Mouse (Mus musculus): ENCODE results near the gene Hinfp. TPM values are rescaled to one million over a fixed set of nuclear protein-coding genes. Genes with fewer than 3 reads are reported as not detected.
A peak's percentile ranks its signal among the peaks of the same experiment; 100 is the strongest.
"Not testable (repeated sequence)": the region's sequence is repeated elsewhere in the genome, so short reads cannot be mapped to it uniquely, and the experiment has no call there.

Gene Hinfp
- total RNA-seq, 2 experiments from 2014 or later, result 8.1 TPM

DNA sequence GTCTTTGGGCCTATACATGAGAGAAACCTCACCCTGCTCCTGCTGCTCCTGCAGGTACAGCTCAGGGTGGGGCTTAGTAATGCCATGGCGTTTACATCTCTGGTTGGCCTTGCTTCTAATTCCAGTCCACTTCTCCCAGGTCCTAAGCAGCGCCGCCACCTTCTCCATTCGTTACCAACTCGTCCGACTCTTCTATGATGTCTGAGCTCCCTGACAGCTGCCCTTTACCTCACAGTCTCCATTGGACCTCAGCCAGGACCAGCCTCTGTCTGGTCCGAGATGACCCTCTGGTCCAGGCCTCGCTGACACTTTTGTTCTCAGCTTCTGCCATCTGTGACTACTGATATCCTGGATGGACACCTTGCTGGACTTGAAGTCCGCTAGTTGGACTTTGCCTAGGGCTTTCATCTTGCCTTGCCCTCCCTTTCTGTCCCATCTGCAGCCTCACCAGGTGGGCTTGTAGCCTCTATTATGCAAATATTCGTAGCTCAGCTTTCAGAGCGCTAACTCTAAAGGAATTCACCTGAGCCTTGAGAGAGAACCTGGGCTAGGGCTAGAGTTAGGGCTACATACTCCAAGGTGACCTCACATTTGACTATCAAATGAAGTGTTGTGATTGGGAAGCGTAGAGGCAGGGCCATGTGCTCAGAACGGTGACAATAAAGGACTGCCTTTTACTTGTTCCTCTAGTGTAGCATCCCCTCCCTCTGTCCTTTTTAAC, 27.6 kb upstream of the Hinfp start:
- no peak for DNase-seq

DNA sequence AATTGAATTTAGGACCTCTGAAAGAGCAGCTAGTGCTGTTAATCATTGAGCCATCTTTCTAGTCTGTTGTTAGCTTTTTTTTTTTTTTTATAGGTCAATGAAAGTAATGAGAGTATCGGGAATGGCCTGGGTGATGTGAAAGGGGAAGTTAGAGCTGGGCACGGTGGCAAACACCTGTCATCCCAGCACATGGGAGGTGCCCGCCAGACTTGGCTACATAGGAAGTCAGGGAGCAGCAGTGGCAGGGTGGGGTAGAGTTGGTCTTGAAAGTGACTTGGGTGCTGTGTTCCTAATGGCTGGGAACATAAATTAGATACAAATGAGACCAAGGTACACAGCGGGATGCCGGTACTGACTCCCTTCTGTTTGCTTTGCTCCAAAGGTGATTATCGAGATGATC, 25.3 kb upstream of the Hinfp start:
- no peak for DNase-seq

DNA sequence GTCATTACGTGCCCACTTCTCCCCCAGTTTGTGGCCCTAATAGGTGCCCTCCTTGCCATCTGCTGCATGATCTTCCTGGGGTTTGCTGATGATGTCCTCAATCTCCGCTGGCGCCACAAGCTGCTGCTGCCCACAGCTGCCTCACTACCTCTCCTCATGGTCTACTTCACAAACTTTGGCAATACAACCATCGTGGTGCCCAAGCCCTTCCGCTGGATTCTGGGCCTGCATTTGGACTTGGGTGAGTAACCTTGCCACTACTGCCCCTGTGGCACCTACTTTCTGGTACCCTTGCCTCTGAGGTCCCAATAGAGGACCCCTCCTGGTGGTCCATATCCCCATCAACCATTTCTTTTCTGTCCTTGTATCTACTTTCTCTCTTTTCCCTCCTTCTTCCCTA, 22.5 kb upstream of the Hinfp start:
- DNase-seq, result no peak

DNA sequence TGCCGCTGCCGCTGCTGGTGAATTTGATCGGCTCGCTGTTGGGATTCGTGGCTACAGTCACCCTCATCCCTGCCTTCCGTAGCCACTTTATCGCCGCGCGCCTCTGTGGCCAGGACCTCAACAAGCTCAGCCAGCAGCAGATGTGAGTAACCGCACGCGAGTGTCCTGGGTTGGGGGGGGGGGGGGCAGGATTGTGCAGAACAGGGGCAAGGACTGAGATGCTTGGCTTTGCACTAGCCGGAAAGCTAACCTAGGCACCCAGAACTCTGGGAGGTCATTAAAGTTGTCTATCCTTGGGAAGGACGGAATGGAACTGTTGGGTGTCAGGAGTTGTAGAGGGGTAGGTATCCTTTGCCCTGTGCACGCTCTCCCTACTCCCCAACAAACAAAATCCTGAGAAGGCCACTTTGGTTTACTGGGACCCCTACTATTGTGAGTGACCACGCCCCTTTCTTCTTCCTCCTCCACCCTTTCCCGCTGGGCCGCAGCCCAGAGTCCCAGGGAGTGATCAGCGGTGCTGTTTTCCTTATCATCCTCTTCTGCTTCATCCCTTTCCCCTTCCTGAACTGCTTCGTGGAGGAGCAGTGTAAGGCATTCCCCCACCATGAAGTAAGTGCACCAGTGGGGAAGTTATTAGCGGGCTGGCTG, 21.7 kb upstream of the Hinfp start:
- DNase-seq, result peak; percentile 70 to 81

DNA sequence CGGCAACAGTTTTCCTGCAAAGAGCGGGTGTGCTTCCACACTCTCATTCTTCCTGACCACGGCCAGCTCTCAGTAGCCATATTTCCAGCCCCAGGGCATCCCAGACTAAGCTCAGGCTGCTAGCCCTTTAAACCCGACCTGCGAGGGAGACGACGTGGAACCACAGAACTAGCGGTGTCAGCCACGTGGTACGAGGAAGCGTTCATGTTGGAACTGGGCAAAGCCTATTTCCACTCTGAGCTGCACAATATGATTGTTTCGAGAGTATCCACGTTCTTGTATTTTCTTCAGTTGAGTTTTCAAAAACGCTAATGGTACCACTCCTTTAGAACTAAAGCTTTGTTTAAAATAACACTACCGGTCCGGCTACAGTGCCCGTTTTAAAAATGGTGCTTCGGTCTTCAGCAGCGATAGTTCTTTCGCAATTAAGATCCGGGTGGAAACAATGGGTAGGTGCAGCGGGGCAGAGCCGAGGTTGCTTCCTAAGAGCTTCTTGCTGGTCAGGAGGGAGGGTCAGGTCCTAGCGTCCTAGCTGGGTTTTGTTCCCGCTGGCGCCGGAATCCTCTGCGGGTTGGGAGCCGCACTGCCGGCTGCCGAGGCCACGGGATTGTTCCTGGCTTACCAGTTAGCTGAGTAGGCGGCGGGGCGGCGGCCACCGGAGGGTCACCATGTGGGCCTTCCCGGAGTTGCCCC, 21.0 kb upstream of the Hinfp start:
- peak; percentile 89 to 94 for DNase-seq

DNA sequence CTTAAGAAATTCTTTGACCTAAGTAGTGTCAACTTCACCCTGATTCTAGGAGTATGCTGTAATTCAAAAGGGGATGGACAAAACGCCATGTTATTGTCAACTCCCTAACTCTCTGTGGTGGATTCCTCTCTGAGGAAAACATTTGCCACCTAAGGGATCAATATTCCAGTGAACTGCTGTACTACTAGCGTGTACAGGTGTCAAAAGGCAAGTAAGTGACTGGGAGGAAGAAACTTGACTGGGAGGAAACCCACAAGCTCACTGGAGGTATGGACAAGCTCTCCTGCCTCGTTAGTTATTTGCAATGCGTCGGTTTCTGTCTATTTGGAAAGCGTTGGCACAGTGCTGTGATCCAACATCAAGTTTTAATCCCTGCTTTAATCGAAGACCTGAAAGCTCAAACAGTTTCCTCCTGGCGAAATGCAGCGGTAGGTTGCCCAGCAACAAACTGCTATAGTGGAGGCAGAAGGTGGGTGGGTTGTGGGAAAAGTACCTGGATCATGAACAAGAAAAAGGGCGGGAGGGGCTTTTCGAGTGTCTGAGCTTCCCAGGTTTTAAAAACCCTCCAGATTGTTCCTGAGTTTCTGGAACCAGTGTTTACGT, 20.4 kb upstream of the Hinfp start, which contains the start of gene Dpagt1:
Dpagt1 (plus strand) TSS at position 252 of the 603 bp plus-strand sequence.
- no peak for DNase-seq

DNA sequence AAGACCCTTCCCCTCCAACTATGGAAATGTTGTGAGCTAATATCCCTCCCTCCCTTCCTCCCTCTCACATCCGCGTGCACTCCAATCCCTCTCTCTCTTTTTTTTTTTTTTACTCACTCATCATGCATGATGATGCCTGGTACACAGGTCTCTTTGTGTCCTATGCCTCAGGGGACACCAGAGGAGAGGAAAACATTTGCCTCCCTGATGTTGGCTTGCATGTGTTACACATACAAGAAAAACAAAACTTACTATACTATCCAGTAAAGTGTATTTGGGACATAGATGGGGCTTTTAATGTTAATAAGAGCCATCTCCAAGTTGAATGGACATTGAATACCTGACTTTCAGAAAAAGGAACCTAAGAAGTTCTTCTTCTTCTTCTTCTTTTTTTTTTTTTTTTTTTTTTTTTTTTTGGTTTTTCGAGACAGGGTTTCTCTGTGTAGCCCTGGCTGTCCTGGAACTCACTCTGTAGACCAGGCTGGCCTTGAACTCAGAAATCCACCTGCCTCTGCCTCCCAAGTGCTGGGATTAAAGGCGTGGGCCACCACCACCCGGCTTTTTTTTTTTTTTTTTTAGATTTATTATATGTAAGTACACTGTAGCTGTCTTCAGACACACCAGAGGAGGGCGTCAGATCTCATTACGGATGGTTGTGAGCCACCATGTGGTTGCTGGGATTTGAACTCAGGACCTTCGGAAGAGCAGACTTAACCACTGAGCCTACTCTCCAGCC, 19.7 kb upstream of the Hinfp start:
- not testable (repeated sequence) for DNase-seq

DNA sequence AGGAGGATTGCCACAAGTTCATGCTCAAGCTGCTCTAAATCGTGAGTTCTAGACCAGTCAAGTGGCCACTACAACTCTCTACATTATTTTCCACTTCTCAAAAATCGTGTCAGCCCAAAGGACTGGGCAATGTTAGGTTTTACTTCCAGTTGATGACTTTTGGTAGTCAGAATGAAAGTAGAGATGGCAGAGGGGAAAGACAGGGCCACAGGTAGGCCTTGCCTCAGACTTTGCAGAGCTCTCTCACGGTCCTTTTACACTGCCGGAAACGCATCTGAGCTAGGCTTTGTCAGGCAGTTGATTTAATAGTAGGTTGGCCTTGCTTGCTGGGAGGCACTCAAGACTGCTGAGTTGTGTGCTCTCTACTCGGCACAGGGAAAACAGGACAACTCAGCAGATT, 18.7 kb upstream of the Hinfp start:
- DNase-seq, result no peak

DNA sequence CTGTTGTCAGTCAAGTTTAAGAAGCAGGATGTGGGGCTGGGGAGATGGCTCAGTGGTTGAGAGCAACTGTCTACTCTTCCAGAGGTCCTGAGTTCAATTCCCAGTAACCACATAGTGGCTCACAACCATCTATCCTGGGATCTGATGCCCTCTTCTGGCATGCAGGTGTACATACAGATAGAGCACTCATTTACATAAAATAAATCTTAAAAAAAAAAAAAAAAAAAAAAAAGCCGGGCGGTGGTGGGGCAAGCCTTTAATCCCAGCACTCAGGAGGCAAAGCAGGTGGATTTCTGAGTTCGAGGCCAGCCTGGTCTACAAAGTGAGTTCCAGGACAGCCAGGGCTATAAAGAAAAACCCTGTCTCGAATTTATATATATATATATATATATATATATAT, 18.2 kb upstream of the Hinfp start:
- not testable (repeated sequence) for DNase-seq

DNA sequence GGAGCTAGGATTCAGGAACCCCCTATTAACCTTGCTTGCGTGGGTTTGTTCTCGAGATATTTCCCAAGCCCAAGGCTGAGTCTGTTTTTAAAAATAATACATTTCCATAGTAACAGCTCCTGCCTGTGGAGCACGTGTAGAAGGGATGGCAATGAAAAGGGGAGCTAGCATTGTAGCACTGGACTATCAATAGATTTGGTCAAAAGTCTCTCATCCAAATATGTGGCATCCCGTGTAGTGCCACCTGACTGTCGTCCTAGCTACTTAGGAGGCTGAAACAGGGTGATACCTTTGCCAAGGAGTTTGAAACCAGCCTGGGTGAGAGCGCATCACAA, 15.3 kb upstream of the Hinfp start:
- DNase-seq, result no peak

DNA sequence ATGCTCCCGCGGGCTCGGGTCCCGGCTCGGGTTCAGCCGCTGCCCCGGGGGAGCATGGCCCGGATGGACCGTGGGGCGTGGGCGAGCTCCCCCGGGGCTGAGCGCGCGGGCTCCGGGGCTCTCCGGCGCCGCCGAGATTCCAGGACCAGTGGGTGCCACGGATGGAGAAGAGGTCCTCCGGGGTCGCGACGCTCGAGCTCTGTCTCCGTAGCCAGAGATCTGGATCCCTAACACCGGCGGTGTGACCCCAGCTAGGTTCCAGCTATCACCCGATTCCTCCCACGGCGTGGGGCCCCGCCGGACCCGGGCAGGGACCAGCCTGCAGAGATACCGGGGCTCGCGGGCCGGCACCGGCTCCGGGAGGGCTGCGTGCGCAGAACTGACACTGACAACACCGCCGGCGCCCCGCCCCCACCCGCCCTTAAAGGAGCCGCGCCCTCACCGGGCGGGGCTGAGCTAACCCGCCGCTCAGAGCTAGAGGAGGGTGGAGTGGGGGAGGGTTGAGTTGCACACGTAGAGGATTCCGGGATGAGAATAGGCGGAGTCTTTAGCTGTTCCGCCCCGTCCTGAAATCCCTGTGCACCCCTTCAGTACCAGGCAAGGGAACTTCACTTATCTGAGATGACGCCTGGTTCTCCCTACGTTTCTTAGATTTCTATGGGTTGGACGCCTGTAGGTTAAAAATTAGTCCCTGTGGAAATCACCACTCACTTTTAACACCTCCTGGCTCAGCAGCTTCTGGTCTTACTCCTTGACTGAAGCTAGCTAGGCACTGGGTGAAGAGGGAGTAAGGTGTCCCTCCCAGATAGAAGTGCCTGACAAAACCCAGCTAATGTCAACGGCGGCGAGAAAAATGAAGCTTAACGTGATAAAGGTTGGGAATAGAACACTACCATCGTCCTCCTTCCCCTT, 14.7 kb upstream of the Hinfp start, which contains the start of gene C2cd2l:
C2cd2l (minus strand) TSS at position 399 of the 912 bp plus-strand sequence.
- peak; percentile 88 to 96 for DNase-seq

DNA sequence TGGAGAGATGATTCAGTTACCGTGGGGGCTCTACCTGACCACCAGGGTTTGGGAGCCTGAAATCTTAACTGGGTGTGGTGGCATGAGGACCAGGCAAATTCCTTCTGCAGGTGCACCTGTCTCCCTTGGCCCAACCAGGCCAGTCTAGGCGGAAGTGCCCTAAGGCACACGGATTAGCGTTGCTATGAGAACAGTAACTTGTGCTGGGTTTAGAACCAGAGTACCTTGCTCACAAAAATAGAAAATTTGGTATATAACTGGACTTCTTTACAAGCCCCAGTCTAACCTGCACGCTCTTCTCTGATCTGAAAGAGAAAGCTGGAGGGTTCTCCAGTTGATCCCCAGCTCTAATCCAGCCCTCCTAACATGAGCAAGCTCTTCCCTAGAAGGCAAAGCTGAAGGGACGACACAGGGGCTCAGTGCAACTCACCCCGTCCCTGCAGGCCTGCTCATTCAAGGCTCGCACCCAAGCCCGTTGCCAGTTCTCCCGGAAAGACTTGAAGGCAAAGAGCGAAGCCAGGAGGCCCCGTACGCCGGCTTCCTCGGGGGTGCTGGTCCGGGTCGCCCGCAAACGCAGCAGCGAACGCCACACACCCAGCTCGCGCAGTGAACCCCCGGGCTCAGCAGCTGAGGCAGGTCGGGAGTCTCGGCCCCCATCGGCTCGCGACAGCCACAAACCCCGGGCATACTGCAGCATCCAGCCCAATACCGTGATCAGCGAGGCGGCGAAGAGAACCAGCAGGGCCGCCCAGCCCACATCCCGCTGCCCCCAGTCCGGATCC, 13.8 kb upstream of the Hinfp start:
- DNase-seq, result peak in 1 of 2 experiments; percentile 51

DNA sequence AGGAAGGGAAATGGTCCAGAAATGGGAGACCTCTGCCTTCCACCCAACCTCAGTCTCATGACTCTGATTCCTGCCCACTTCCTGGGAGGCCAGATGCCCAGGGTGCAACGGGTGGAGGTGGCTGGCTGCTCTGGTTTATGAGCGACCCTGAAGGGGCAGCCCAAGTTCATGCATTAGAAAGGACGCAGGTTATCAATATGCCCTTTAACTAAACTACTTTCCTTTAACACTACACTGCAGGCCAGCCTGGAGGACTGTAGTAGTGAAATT, 13.3 kb upstream of the Hinfp start:
- DNase-seq, result no peak

DNA sequence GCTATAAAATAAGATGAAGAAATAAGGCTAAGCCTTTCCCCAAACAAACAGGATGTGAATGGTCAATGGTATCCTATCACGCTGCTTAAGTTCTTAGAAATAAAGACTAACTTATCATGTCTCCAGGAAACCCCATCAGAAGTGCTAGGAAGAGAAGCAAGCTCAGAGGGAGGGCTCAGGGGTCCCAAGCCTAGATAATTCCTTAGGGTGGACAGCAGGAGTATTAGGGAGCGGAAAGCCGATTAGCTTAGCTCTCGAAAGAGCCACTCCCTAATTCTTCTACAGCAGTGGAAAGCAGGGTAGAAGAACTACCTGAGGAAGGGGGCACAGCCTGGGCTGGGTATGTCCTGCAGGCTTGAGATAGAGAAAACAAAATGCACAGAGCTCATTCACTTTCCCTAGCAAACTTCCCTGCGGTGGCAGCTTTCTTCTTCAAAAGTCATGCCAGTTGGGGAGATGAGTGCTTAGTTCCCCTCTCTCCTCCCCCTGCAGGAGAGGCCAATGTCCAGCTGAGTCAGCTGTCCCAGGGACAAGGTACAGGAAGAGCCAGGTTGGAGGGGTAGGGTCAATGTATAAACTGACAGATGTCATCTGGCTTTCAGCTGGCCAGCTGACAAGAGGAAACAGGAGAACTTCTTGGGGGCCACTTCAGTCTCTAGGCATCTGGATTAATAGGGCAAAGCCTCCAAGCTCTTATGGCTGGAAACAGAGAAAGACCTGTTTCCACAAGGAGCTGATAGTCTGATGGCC, 12.8 kb upstream of the Hinfp start:
- DNase-seq, result no peak

DNA sequence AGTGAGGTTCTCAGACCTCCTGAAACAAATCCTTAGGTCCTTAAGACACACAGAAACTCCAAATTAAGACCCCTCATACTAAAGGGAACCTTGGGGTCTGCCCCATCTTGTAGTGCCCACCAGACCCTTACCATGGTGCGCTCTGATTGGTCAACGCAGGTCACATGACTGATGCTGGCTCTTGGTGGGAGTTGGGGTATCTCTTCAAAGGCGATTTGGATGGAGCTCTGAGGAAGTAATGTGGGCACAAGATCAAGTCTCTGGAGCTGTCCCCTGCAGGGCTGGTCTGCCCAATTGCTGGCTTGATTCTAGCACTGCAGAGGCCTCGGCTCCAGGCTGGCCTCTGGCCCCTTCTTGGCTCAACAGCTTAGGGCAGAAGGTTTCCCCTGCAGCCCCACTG, 12.0 kb upstream of the Hinfp start:
- DNase-seq, result no peak

DNA sequence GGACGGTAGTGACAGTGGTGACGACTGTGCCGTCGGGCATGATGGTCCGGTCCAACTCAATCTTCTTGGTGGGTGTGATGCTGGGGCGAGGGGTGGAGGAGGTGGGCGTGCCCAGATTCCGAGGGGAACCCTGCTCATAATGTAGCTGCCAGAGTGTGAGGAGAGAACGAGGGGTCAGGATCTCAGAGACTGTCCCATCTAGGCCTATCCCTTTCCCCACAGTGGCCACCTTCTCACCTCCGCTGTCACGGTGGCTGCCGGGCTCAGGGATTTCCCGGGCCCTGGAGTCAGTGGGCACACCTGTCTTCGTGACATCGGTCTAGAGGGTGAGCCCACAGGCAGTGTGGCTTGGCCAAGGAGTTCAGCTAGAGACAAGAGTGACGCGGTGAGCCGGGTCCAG, 9.4 kb upstream of the Hinfp start:
- DNase-seq, result no peak

DNA sequence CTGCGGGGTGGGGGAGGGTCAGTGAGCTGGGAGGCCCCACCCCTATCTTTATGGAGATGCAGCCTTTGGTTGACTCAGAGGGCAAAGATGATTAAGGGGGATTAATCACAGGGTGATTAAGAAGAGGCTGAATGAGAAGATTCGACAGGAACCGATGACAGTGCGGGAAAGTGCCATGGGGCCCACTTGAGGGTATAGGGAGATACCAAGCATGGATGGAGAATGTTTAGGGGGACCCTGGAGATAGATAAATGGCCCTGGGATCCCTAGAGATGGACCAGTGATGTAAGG, 8.7 kb upstream of the Hinfp start:
- DNase-seq, result no peak

DNA sequence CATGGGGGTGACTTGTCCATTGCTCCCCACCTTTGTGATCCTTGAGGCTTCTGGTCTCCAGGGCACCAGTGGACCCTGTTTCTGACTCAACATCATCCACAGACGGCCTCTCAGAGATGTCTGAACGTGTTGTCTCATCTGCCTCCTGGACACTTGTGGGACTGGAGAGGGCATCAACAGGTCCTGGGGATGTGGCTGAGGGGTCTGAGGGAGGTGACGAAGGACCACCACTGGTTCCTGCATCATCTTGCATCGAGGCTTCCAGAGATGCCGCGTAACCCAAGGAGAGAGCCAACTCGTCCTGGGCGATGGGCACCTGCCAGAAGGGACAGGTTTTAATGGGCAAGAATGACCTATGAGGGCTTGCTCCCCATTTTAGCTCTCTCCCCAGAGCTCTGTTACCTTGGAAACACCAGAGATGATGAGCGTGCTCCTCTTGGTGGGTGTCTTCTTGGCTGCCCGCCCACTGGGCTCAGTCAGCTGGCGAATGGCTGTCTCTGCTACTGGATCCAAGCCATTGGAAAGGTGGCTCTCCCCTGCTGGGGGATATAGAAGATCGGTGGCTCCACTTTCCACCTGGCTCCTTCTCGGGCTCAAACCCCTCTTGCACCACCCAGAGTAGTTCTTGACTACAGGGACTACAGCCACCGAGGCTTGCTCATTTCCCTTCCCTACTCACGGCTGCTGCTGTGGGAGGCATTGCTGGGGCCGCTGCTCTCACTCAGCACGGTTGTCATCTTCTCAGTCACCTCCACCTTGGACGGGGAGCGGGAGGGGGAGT, 8.2 kb upstream of the Hinfp start:
- DNase-seq, result no peak
